Mouse (Mus musculus): ENCODE results near the gene Msh4. TPM values are rescaled to one million over a fixed set of nuclear protein-coding genes. Genes with fewer than 3 reads are reported as not detected.
A peak's percentile ranks its signal among the peaks of the same experiment; 100 is the strongest.

Gene Msh4
- polyA plus RNA-seq, 1 experiment from 2014 or later, result 0.08 TPM

DNA sequence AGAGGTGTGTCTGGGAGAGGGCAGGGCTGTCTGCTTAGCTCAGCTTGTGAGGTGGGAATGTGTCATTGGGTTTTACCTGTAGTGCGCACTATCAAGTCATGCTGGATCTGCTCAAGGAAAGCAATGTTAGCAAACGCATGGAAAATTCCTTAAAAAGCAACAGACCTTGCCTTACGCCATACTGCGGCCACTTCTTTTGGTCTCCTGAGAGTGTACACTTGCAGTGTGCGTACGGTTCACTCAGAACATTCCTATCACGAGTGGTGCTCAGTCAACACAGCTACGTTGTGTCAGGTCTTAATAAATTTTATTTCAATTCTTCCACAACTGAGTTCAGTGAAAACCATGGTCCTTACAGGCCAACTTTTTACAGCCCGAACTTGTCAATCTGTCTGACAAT lies 61.2 kb downstream of the Msh4 start:
- ATAC-seq, result no peak
- Histone ChIP-seq H3K27ac (ENCODE audit: low read depth, low read length) (no peak overlapping the region), H3K4me1 (ENCODE audit: control insufficient read depth, insufficient read depth, low read depth, low read length) (no peaks in the 10 kb centered on the region), H3K4me2 (ENCODE audit: low read length) (no peak overlapping the region), H3K9ac (ENCODE audit: low read depth, low read length) (no peak overlapping the region), H3K27me3 (replicated peaks; ENCODE audit: control insufficient read depth, insufficient read depth, low read length) (no peaks in the 10 kb centered on the region), H3K36me3 (ENCODE audit: control insufficient read depth, insufficient read depth, low read length) (no peaks in the 10 kb centered on the region), H3K9me3 (ENCODE audit: control insufficient read depth, low read length) (no peaks in the 10 kb centered on the region), H3K4me3 (ENCODE audit: low read length) (no peak overlapping the region)
- 96% methylated on average over 9 of the region's 9 CpGs for WGBS

DNA sequence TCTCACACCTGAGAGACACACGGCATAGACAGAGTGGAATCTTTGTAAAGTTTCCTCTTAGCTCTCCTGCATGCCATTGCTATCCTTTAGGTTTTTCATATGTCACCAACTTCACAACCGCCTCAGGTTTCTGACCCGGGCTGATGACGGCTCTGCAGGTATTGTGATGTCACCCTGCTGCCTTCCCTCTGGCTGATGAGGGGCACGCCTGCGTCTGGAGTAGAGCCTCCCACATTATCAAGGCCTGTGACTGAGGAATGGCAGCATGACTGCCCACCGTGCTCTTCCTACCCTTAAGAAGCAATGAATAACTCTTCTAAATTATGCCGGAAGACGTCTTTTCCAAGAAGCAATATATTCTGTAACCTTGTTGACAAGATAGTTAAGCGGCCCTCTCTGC lies 61.9 kb downstream of the Msh4 start, which contains the start of gene Asb17:
Asb17 (plus strand) TSS at position 180 of the 400 bp plus-strand sequence.
- no peak within 1 kb of the TSS for H3K4me2 ChIP-seq (ENCODE audit: low read length)
- H3K27ac ChIP-seq (ENCODE audit: low read depth, low read length), result no peak within 1 kb of the TSS
- WGBS, result 87% methylated on average over 10 of the region's 10 CpGs
- H3K4me1 ChIP-seq (ENCODE audit: control insufficient read depth, insufficient read depth, low read depth, low read length), result no peaks in the 10 kb centered on the region
- ATAC-seq, result no peak
- no peak within 1 kb of the TSS for H3K4me3 ChIP-seq (ENCODE audit: low read length)
- no peaks in the 10 kb centered on the region for H3K9me3 ChIP-seq (ENCODE audit: control insufficient read depth, low read length)
- H3K27me3 ChIP-seq (replicated peaks; ENCODE audit: control insufficient read depth, insufficient read depth, low read length), result no peaks in the 10 kb centered on the region
- no peak within 1 kb of the TSS for H3K9ac ChIP-seq (ENCODE audit: low read depth, low read length)
- H3K36me3 ChIP-seq (ENCODE audit: control insufficient read depth, insufficient read depth, low read length), result no peaks in the 10 kb centered on the region

DNA sequence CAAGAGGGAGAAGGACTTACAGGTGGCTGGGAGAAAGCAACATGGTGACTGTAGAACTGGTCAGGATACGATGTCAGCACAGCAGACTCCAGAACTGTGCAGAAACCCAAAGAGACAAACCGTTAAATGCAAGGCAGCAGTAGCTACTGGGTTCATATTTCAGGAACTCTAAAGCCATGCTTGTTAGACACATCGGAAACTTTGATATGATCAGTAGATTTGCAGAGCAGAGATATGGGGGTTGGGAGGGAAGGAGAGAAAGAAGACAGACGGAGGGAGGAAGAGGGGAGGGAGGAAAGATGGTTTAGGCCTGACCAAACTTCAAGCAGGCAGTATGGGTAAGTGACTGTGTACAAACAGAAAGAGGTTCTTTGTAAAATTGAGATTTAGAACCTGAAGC lies 68.3 kb downstream of the Msh4 start:
- 76% methylated on average over 4 of the region's 4 CpGs for WGBS
- H3K27ac ChIP-seq (ENCODE audit: low read depth, low read length), result no peak overlapping the region

DNA sequence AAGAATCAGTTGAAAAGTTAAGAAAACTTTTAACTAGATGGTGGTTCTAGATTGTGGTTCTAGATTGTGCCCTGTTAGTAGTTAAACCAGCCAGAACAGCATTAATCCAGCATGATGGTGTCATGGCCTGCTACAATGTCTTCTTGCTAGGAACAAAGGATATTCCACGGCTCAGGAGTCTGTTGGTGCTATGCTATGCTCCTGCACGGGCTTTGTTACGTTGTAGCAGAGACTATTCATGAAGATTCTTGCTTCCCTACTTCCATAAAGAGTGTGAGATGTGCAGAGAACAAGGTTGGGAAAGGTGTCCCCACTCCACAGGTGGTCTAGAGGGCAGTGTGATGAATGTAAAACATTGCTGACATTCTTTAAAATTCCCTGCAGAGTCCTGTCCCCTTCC lies 69.6 kb downstream of the Msh4 start:
- H3K36me3 ChIP-seq (ENCODE audit: control insufficient read depth, insufficient read depth, low read length), result no peaks in the 10 kb centered on the region
- no peak overlapping the region for H3K4me3 ChIP-seq (ENCODE audit: low read length)
- no peaks in the 10 kb centered on the region for H3K9me3 ChIP-seq (ENCODE audit: control insufficient read depth, low read length)
- H3K4me1 ChIP-seq (ENCODE audit: control insufficient read depth, insufficient read depth, low read depth, low read length), result no peaks in the 10 kb centered on the region
- WGBS, result 85% methylated on average over 3 of the region's 3 CpGs
- H3K9ac ChIP-seq (ENCODE audit: low read depth, low read length), result no peak overlapping the region
- H3K4me2 ChIP-seq (ENCODE audit: low read length), result no peak overlapping the region
- H3K27me3 ChIP-seq (replicated peaks; ENCODE audit: control insufficient read depth, insufficient read depth, low read length), result no peaks in the 10 kb centered on the region
- no peak for ATAC-seq
- no peak overlapping the region for H3K27ac ChIP-seq (ENCODE audit: low read depth, low read length)

More for the DNA sequence above, 68.3 kb downstream of the Msh4 start:
- Histone ChIP-seq H3K4me1 (ENCODE audit: control insufficient read depth, insufficient read depth, low read depth, low read length) (no peaks in the 10 kb centered on the region), H3K9ac (ENCODE audit: low read depth, low read length) (no peak overlapping the region), H3K9me3 (ENCODE audit: control insufficient read depth, low read length) (no peaks in the 10 kb centered on the region), H3K36me3 (ENCODE audit: control insufficient read depth, insufficient read depth, low read length) (no peaks in the 10 kb centered on the region), H3K27me3 (replicated peaks; ENCODE audit: control insufficient read depth, insufficient read depth, low read length) (no peaks in the 10 kb centered on the region), H3K4me2 (ENCODE audit: low read length) (no peak overlapping the region), H3K4me3 (ENCODE audit: low read length) (no peak overlapping the region)
- no peak for ATAC-seq

DNA sequence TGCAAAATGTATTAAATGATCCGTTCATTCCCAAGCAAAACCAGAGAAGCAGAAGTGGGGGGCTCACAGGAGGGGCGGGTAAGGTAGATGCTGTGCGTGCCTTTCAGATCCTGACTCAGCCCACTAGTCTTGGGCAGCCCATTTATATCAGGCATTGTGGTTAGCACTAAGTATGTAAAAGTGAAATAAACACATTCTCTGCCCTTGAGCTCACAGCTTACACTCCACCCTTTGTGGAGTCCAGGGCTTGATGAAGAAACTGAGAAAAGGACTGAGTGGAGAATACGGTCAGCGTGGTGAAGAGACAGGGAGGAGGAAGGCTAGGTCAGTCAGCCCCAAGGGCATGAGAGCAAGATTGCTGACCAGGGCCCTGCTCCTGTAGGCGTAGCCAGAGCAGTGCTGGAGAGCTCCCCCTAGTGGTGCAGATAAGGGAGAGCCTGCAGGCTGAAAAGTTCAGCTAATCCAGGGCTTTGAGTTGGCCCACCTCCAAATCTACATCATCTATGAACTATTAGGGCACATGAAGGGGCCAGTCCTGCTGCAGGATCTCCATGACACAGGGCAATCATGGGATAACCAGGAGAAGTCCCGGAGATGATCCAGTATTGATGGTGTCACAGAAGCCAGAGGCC lies 70.4 kb downstream of the Msh4 start:
- H3K9ac ChIP-seq (ENCODE audit: low read depth, low read length), result no peak overlapping the region
- H3K4me2 ChIP-seq (ENCODE audit: low read length), result no peak overlapping the region
- H3K27ac ChIP-seq (ENCODE audit: low read depth, low read length), result no peak overlapping the region
- no peaks in the 10 kb centered on the region for H3K36me3 ChIP-seq (ENCODE audit: control insufficient read depth, insufficient read depth, low read length)
- no peak for ATAC-seq
- no peaks in the 10 kb centered on the region for H3K27me3 ChIP-seq (replicated peaks; ENCODE audit: control insufficient read depth, insufficient read depth, low read length)
- no peaks in the 10 kb centered on the region for H3K9me3 ChIP-seq (ENCODE audit: control insufficient read depth, low read length)
- WGBS, result 65% methylated on average over 7 of the region's 7 CpGs
- no peaks in the 10 kb centered on the region for H3K4me1 ChIP-seq (ENCODE audit: control insufficient read depth, insufficient read depth, low read depth, low read length)
- no peak overlapping the region for H3K4me3 ChIP-seq (ENCODE audit: low read length)

DNA sequence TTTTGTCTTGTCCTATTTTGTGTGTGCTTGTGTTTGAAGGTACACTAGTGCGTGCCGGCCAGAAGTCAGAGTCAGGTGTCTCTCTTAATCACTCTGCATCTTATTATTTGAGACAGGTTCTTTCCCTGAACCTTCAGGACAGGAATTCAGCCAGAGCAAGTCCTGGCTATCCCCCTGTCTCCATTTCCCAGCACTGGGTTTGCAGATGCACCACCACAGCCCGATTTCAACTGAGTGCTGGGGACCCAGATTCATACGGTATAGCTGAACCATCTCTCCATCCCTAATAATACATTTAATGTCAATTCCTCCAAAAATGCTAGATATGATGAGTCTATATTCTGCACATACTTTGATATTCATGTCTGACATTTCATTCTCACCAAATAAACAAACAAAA lies 71.9 kb downstream of the Msh4 start:
- no peaks in the 10 kb centered on the region for H3K27me3 ChIP-seq (replicated peaks; ENCODE audit: control insufficient read depth, insufficient read depth, low read length)
- no peak overlapping the region for H3K9ac ChIP-seq (ENCODE audit: low read depth, low read length)
- H3K4me2 ChIP-seq (ENCODE audit: low read length), result no peak overlapping the region
- H3K9me3 ChIP-seq (ENCODE audit: control insufficient read depth, low read length), result no peaks in the 10 kb centered on the region
- no peak for ATAC-seq
- no peaks in the 10 kb centered on the region for H3K36me3 ChIP-seq (ENCODE audit: control insufficient read depth, insufficient read depth, low read length)
- no peak overlapping the region for H3K27ac ChIP-seq (ENCODE audit: low read depth, low read length)
- WGBS, result 92% methylated on average over 4 of the region's 4 CpGs
- no peaks in the 10 kb centered on the region for H3K4me1 ChIP-seq (ENCODE audit: control insufficient read depth, insufficient read depth, low read depth, low read length)
- no peak overlapping the region for H3K4me3 ChIP-seq (ENCODE audit: low read length)

DNA sequence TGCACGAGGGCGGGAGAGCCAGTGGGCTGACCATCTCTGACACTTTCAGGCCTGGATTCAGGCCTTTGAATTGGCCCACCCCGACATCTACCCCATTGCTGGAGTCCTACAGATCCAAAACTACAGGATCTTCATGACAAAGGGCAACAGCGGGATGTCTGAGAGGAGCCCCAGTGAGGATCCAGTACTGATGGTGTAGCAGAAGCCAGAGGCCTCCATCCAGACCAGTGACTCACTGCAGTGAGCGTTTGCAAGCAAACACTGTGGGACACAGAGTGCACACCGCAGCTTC lies 73.3 kb downstream of the Msh4 start:
- no peak for ATAC-seq
- Histone ChIP-seq H3K27me3 (replicated peaks; ENCODE audit: control insufficient read depth, insufficient read depth, low read length) (no peaks in the 10 kb centered on the region), H3K4me2 (ENCODE audit: low read length) (no peak overlapping the region)

DNA sequence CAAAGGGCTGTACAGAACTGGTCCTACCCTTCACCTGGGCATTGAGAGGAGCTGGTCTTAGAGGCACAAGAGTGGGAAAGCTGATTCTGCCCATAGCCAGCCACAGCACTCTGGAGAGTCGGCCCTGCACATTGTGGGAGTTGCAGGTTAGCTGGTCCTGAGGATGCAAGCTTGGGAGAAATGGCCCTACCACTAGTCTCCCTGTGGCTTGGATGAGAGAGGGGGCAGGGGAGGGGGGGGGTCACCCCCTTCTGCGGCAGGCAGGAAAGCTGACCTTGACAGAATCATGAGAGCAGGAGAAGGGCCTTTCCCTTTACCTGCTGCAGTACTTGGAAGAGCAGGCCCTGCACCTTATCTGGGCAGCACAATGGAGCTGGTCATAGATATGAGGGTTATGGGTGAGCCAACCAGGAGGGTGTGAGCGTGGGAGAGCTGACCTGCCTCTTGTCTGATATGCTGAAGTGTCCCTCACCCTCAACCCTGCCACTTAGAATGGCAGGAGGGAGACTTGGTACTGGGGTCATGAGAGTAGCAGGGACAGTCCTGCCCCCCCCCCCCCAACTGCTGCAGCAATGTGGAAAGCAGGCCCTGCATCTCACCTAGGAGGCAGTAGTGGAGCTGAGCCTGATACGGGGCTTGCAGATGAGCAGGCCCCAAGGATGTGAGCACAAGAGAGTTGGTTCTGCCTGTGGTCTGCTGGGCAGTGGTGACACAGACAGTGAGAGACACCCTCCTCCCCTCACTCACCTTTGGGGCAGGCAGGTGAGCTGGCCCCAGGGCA lies 73.9 kb downstream of the Msh4 start:
- Histone ChIP-seq H3K4me2 (ENCODE audit: low read length) (no peak overlapping the region), H3K9me3 (ENCODE audit: control insufficient read depth, low read length) (no peaks in the 10 kb centered on the region), H3K27me3 (replicated peaks; ENCODE audit: control insufficient read depth, insufficient read depth, low read length) (no peaks in the 10 kb centered on the region), H3K4me3 (ENCODE audit: low read length) (no peak overlapping the region), H3K36me3 (ENCODE audit: control insufficient read depth, insufficient read depth, low read length) (no peaks in the 10 kb centered on the region), H3K9ac (ENCODE audit: low read depth, low read length) (no peak overlapping the region), H3K27ac (ENCODE audit: low read depth, low read length) (no peak overlapping the region), H3K4me1 (ENCODE audit: control insufficient read depth, insufficient read depth, low read depth, low read length) (no peaks in the 10 kb centered on the region)
- WGBS, result 78% methylated on average over 4 of the region's 4 CpGs
- ATAC-seq, result no peak

More for the DNA sequence above, 73.3 kb downstream of the Msh4 start:
- WGBS, result 39% methylated on average over 6 of the region's 6 CpGs
- Histone ChIP-seq H3K4me1 (ENCODE audit: control insufficient read depth, insufficient read depth, low read depth, low read length) (no peaks in the 10 kb centered on the region), H3K9ac (ENCODE audit: low read depth, low read length) (no peak overlapping the region), H3K36me3 (ENCODE audit: control insufficient read depth, insufficient read depth, low read length) (no peaks in the 10 kb centered on the region), H3K27ac (ENCODE audit: low read depth, low read length) (no peak overlapping the region), H3K4me3 (ENCODE audit: low read length) (no peak overlapping the region), H3K9me3 (ENCODE audit: control insufficient read depth, low read length) (no peaks in the 10 kb centered on the region)

DNA sequence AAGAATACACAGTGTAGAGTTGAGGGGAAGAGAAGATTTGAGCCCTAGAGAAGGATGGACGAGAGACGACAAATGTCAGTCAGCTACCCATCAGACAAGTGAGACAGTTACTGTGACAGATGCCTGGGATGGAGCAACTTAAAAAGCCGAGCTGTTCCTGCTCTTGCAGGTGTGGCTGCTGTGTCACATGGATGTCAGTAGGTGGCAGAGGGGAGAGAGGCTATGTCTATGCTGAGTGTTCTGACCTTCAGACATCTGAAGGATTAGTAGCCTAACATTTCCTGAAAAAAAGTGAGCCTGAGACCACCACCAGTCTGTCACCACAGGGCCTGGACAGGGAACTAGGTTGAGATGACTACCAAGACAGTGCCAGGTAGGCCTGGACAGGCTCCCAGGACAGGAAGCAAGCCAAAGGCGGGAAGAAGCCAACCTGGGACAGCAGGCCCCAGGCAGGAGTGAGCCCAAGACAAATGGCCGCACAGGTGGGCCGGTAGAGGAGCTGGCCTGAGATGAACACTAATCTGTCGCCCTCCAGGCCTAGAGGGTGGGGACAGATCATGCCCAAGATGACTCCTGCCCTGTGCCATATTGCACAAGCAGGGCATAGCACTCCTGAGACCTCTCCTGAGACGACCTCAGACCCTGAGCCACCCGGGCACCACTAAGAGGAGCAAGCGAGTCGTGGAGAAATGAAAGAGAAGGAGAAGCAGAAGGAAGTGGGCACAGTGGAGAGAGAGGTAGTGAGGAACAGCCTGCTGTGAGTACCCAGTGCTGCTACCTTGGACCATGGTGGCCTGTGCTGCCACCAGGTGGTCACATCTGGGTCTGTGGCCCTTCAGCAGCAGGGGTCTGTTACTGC lies 74.7 kb downstream of the Msh4 start:
- 79% methylated on average over 11 of the region's 11 CpGs for WGBS
- peak; percentile 65 for ATAC-seq
- no peak overlapping the region for H3K4me2 ChIP-seq (ENCODE audit: low read length)

More for the DNA sequence above, 74.7 kb downstream of the Msh4 start:
- no peak overlapping the region for H3K27ac ChIP-seq (ENCODE audit: low read depth, low read length)
- no peaks in the 10 kb centered on the region for H3K36me3 ChIP-seq (ENCODE audit: control insufficient read depth, insufficient read depth, low read length)
- 0 out of 2 replicates have a peak overlapping the region, but pooled peaks have one; percentile 6 for H3K9ac ChIP-seq (ENCODE audit: low read depth, low read length)
- H3K4me3 ChIP-seq (ENCODE audit: low read length), result no peak overlapping the region
- no peaks in the 10 kb centered on the region for H3K27me3 ChIP-seq (replicated peaks; ENCODE audit: control insufficient read depth, insufficient read depth, low read length)
- H3K9me3 ChIP-seq (ENCODE audit: control insufficient read depth, low read length), result no peaks in the 10 kb centered on the region
- no peaks in the 10 kb centered on the region for H3K4me1 ChIP-seq (ENCODE audit: control insufficient read depth, insufficient read depth, low read depth, low read length)
